Mouse (Mus musculus) heart, embryonic 14.5 days (tissue): ENCODE results near the gene Pmvk. TPM values are rescaled to one million over a fixed set of nuclear protein-coding genes. Genes with fewer than 3 reads are reported as not detected.

Source experiments
- ATAC-seq: fragments of 200-750 bp; cut with Nextera tagmentation; 2 replicates; pipeline ENCODE4 v1.8.0; 2017; ENCODE audit warnings: low read depth, moderate TSS enrichment; ENCODE audit not compliant: insufficient number of reproducible peaks, insufficient read depth, low FRiP score
- H3K27ac ChIP-seq, 2 experiments: fragments of 200-500 bp in 1 of 2; fragments of 300-500 bp in 1 of 2; sonication (generic) in 1 of 2; replicated peaks in 1 of 2; 2 replicates each; pipeline ENCODE4 v1.5.1; 2012 to 2014; ENCODE audit warnings: low read depth in 2 of 2, low read length in 2 of 2, control low read depth in 1 of 2, mild to moderate bottlenecking in 1 of 2, mixed read lengths in 1 of 2; ENCODE audit not compliant: control insufficient read depth in 1 of 2, insufficient read depth in 1 of 2
- H3K27me3 ChIP-seq: fragments of 300-500 bp; sonication (generic); 2 replicates; pipeline ENCODE4 v1.6.1; 2014; ENCODE audit warnings: mild to moderate bottlenecking, low read length, control low read depth; ENCODE audit not compliant: control insufficient read depth, insufficient read depth
- H3K36me3 ChIP-seq: fragments of 300-500 bp; sonication (generic); 2 replicates; pipeline ENCODE4 v1.6.1; 2014; ENCODE audit warnings: mild to moderate bottlenecking, control low read depth, low read length, mixed read lengths; ENCODE audit not compliant: control insufficient read depth, insufficient read depth
- H3K4me1 ChIP-seq, 2 experiments: fragments of 200-500 bp in 1 of 2; fragments of 300-500 bp in 1 of 2; sonication (generic) in 1 of 2; 2 replicates each; pipeline ENCODE4 v1.6.1; 2012 to 2014; ENCODE audit warnings: low read length in 2 of 2, control low read depth in 1 of 2, mixed read lengths in 1 of 2; ENCODE audit not compliant: control insufficient read depth in 2 of 2, insufficient read depth in 2 of 2
- H3K4me2 ChIP-seq: fragments of 300-500 bp; sonication (generic); 2 replicates; pipeline ENCODE4 v1.6.1; 2014; ENCODE audit warnings: mild to moderate bottlenecking, low read length
- H3K4me3 ChIP-seq, 2 experiments: fragments of 200-500 bp in 1 of 2; fragments of 300-500 bp in 1 of 2; sonication (generic) in 1 of 2; 2 replicates each; pipeline ENCODE4 v1.5.1; 2012 to 2014; ENCODE audit warnings: low read length in 2 of 2, mild to moderate bottlenecking in 2 of 2, control low read depth in 1 of 2, low read depth in 1 of 2, moderate library complexity in 1 of 2; ENCODE audit not compliant: control insufficient read depth in 1 of 2, insufficient read depth in 1 of 2
- H3K9ac ChIP-seq: fragments of 300-500 bp; sonication (generic); 2 replicates; pipeline ENCODE4 v1.6.1; 2014; ENCODE audit warnings: mild to moderate bottlenecking, low read length
- H3K9me3 ChIP-seq: fragments of 300-500 bp; sonication (generic); 2 replicates; pipeline ENCODE4 v1.6.1; 2016; ENCODE audit warnings: low read length, control low read depth; ENCODE audit not compliant: control insufficient read depth
- WGBS: fragments of 180-500 bp; shearing (Covaris S2); extraction: QIAGEN DNeasy Blood & Tissue Kit; methylation state at CpG from one replicate; pipeline ENCODE4 v1.1.7; 2014; 5-methylcytosine and 5-hydroxymethylcytosine counted together
- polyA plus RNA-seq: library from polyadenylated mRNA; unstranded; fragments of >200 nt; fragmentation: Nextera tagmentation; extraction: Ambion mirVana; gene quantifications from 2 replicates; pipeline ENCODE4 v1.2.1, GENCODE M21; 2014

The Pmvk gene
- polyA plus RNA-seq, 1 experiment from 2014 or later, result 56.8 TPM

GRCm38 (mm10) chr3:89448720-89449537 lies 5.4 kb upstream of the Pmvk start:
- peak; percentile 59 for ATAC-seq
- peaks cover 42% of the 10 kb centered on the region for H3K36me3 ChIP-seq
- no peaks in the 10 kb centered on the region for H3K27me3 ChIP-seq
- no peak overlapping the region for H3K4me3 ChIP-seq
- 32% methylated on average over 13 of the region's 13 CpGs for WGBS
- peak overlapping the region; percentile 62 for H3K9ac ChIP-seq
- no peaks in the 10 kb centered on the region for H3K9me3 ChIP-seq
- peaks cover 27 to 29% of the 10 kb centered on the region in 2 experiments for H3K4me1 ChIP-seq
- H3K27ac ChIP-seq, result peak overlapping the region; percentile 90 to 91
- H3K4me2 ChIP-seq, result peak overlapping the region; percentile 38

DNA sequence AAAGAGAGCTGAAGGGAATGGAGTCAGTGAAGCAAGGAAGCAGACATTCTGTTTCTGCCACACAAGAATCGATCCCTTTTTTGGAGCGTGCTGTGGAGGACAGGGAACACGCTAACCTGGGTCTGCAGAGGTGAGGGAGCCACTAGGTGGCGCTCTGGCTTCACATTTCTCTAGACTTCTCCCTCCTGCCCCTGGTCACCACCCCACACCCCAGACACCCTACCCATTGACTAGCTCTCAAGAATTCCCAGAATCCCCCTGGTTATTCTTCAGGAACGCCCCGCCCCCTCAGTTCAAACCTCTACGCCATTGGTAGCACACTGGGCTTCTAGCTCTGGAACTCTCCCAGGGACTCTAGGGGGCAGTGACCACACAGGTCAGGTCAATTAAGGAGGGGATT lies 4.8 kb upstream of the Pmvk start:
- Histone ChIP-seq H3K27me3 (no peaks in the 10 kb centered on the region), H3K9me3 (no peaks in the 10 kb centered on the region), H3K36me3 (peaks cover 37% of the 10 kb centered on the region), H3K4me3 (no peak overlapping the region), H3K27ac (peak overlapping the region; percentile 89 to 91), H3K4me1 (peaks cover 27 to 29% of the 10 kb centered on the region in 2 experiments), H3K9ac (peak overlapping the region; percentile 62), H3K4me2 (peak overlapping the region; percentile 38)
- WGBS, result 31% methylated on average over 7 of the region's 7 CpGs
- ATAC-seq, result no peak

GRCm38 (mm10) chr3:89451916-89452315 lies 2.4 kb upstream of the Pmvk start:
- WGBS, result 78% methylated on average over 1 of the region's 1 CpGs
- H3K9ac ChIP-seq, result no peak overlapping the region
- ATAC-seq, result no peak
- peaks cover 13% of the 10 kb centered on the region for H3K36me3 ChIP-seq
- no peak overlapping the region for H3K27ac ChIP-seq
- no peaks in the 10 kb centered on the region for H3K9me3 ChIP-seq
- H3K4me2 ChIP-seq, result no peak overlapping the region
- H3K4me3 ChIP-seq, result no peak overlapping the region
- H3K27me3 ChIP-seq, result no peaks in the 10 kb centered on the region
- peaks cover 29 to 31% of the 10 kb centered on the region in 2 experiments for H3K4me1 ChIP-seq

DNA sequence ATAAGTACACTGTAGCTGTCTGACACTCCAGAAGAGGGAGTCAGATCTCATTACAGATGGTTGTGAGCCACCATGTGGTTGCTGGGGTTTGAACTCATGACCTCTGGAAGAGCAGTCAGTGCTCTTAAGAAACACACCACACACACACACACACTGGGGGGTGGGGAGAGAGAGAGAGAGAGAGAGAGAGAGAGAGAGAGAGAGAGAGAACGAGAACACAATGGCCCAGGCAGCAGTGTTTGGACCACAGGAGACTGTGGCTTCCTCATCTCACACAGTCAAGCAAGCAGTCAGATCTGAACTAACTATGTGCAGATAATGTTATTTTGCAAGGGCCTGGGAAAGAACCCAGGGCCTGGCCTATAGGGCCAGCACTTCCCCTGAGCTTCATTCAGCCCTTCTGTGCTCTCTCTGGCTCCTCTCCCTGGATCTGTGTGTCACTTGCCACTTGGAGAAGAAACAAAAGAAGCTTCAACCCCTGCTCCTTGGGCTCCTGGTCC lies 1.5 kb downstream of the Pmvk start:
- H3K36me3 ChIP-seq, result no peaks in the 10 kb centered on the region
- WGBS, result 88% methylated on average over 1 of the region's 1 CpGs

DNA sequence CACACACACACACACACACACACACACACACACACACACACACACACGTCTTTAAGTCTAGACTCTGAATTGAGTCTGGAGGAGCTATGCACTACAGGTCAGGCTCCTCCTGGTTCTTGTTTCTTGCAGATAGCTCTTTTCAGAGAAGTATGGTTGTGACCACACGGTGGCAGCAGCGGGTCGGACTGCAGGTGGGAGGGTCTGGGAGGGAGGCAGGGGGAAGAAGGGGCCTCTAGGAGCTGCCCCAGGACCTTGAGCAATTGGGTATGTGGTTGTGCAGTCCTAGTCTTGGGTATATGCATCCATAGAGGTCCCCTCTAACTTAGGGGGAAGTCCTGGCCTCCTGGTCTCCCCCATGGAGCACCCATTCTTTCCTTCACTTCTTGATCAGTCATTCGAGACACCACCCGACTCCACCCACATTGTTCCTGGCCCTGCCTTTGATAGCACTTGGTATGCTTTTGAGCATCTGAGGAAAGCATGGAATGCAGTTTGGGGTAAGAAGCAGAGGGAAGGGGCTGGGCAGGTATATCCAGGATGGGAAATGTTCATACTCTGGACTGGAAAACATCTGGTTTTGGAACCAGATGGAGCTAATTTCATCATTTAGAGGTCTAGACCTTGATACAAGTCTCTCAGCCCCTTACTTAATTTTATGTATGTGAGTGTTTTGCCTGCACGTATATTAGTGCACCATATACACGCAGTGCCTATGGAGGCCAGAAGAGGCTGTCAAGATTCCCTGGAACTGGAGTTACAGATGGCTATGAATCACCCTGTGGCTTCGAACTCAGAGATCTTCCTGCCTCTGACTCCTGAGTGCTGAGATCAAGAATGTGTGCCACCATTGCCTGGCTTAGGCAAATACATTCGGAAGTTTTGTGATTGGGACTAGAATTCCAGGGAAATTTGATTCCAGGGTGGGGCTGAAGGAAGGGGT lies 2.7 kb downstream of the Pmvk start:
- no peak overlapping the region for H3K27ac ChIP-seq
- H3K36me3 ChIP-seq, result 0 out of 2 replicates have a peak, but pooled peaks cover 2% of the 10 kb centered on the region
- WGBS, result 41% methylated on average over 10 of the region's 10 CpGs
- no peak overlapping the region for H3K4me2 ChIP-seq
- H3K27me3 ChIP-seq, result no peaks in the 10 kb centered on the region
- no peaks in the 10 kb centered on the region for H3K9me3 ChIP-seq
- H3K4me3 ChIP-seq, result no peak overlapping the region
- peaks cover 5 to 22% of the 10 kb centered on the region in 2 experiments; a peak in 3 of 4 replicates for H3K4me1 ChIP-seq
- H3K9ac ChIP-seq, result no peak overlapping the region
- no peak; the same call in 1 of the 2 replicates for ATAC-seq

More for the DNA sequence above, 1.5 kb downstream of the Pmvk start:
- ATAC-seq, result no peak
- Histone ChIP-seq H3K9ac (no peak overlapping the region), H3K4me2 (no peak overlapping the region), H3K9me3 (no peaks in the 10 kb centered on the region), H3K27me3 (no peaks in the 10 kb centered on the region), H3K4me3 (no peak overlapping the region), H3K4me1 (peaks cover 15 to 29% of the 10 kb centered on the region in 2 experiments; a peak in 3 of 4 replicates), H3K27ac (no peak overlapping the region)

GRCm38 (mm10) chr3:89458372-89458964 lies 4.1 kb downstream of the Pmvk start:
- H3K4me1 ChIP-seq, result peaks cover 5 to 22% of the 10 kb centered on the region in 2 experiments; a peak in 3 of 4 replicates
- 45% methylated on average over 13 of the region's 13 CpGs for WGBS
- 0 out of 2 replicates have a peak, but pooled peaks cover 3% of the 10 kb centered on the region for H3K36me3 ChIP-seq
- no peaks in the 10 kb centered on the region for H3K9me3 ChIP-seq
- ATAC-seq, result no peak
- H3K4me3 ChIP-seq, result peak overlapping the region in 1 of 2 experiments; percentile 64; a peak in 2 of 4 replicates
- peak overlapping the region; percentile 12 to 86; a peak in 3 of 4 replicates for H3K27ac ChIP-seq
- H3K9ac ChIP-seq, result no peak overlapping the region; the same call in 1 of the 2 replicates
- no peaks in the 10 kb centered on the region for H3K27me3 ChIP-seq
- H3K4me2 ChIP-seq, result peak overlapping the region; percentile 64
